Mouse (Mus musculus) forebrain, postnatal 0 days (tissue): Measurements from ENCODE around the gene Snx14. TPM values are rescaled to one million over a fixed set of nuclear protein-coding genes. Genes with fewer than 3 reads are reported as not detected.
"Not testable (repeated sequence)": the region's sequence is repeated elsewhere in the genome, so short reads cannot be mapped to it uniquely, and the experiment has no call there.

Source experiments
- ATAC-seq: fragments of 200-750 bp; cut with Nextera tagmentation; 2 replicates; pipeline ENCODE4 v1.8.0; 2017; ENCODE audit warnings: mild to moderate bottlenecking, moderate library complexity
- DNase-seq: peaks from one replicate; pipeline ENCODE4 v3.0.0-alpha.2; 2015
- H3K27ac ChIP-seq: fragments of 300-500 bp; sonication (generic); 2 replicates; pipeline ENCODE4 v1.5.1; 2014; ENCODE audit warnings: low read depth, mild to moderate bottlenecking, antibody characterized with exemption, low read length, moderate library complexity, mixed read lengths
- H3K27me3 ChIP-seq: fragments of 300-500 bp; sonication (generic); 2 replicates; pipeline ENCODE4 v1.6.1; 2014; ENCODE audit warnings: mild to moderate bottlenecking, low read length, mixed read lengths; ENCODE audit not compliant: insufficient read depth
- H3K36me3 ChIP-seq: fragments of 300-500 bp; sonication (generic); 2 replicates; pipeline ENCODE4 v1.6.1; 2014; ENCODE audit warnings: mild to moderate bottlenecking, moderate library complexity; ENCODE audit not compliant: insufficient read depth
- H3K4me1 ChIP-seq: fragments of 300-500 bp; sonication (generic); 2 replicates; pipeline ENCODE4 v1.6.1; 2014; ENCODE audit warnings: antibody characterized with exemption; ENCODE audit not compliant: insufficient read depth
- H3K4me2 ChIP-seq: fragments of 300-500 bp; sonication (generic); 2 replicates; pipeline ENCODE4 v1.6.1; 2014; ENCODE audit warnings: low read depth, mild to moderate bottlenecking, moderate library complexity
- H3K4me3 ChIP-seq: fragments of 300-500 bp; sonication (generic); 2 replicates; pipeline ENCODE4 v1.5.1; 2014; ENCODE audit warnings: low read depth, low read length, mixed read lengths
- H3K9ac ChIP-seq: fragments of 300-500 bp; sonication (generic); 2 replicates; pipeline ENCODE4 v1.6.1; 2014; ENCODE audit warnings: mild to moderate bottlenecking
- H3K9me3 ChIP-seq: fragments of 300-500 bp; sonication (generic); 2 replicates; pipeline ENCODE4 v1.6.1; 2016; ENCODE audit warnings: low read length
- CTCF ChIP-seq: sonication (generic); IDR thresholded peaks from 2 replicates; pipeline ENCODE4 v1.5.1; 2016; ENCODE audit warnings: antibody characterized with exemption, control low read depth, low read depth
- WGBS: fragments of 180-500 bp; shearing (Covaris S2); extraction: QIAGEN DNeasy Blood & Tissue Kit; methylation state at CpG from one replicate; pipeline ENCODE4 v1.1.7; 2014; 5-methylcytosine and 5-hydroxymethylcytosine counted together
- polyA plus RNA-seq: library from polyadenylated mRNA; unstranded; fragments of >200 nt; fragmentation: Nextera tagmentation; extraction: Ambion mirVana; gene quantifications from 2 replicates; pipeline ENCODE4 v1.2.1, GENCODE M21; 2015
- total RNA-seq: library from RNA; depleted of rRNA; stranded (reverse); fragments of >200 nt; gene quantifications from 2 replicates; pipeline ENCODE4 v1.2.3, GENCODE M21; 2014; rRNA removed

Snx14 gene
- 30.2 and 31.3 TPM in 2 replicates for total RNA-seq
- polyA plus RNA-seq = 17.8 and 25.3 TPM in 2 replicates

DNA sequence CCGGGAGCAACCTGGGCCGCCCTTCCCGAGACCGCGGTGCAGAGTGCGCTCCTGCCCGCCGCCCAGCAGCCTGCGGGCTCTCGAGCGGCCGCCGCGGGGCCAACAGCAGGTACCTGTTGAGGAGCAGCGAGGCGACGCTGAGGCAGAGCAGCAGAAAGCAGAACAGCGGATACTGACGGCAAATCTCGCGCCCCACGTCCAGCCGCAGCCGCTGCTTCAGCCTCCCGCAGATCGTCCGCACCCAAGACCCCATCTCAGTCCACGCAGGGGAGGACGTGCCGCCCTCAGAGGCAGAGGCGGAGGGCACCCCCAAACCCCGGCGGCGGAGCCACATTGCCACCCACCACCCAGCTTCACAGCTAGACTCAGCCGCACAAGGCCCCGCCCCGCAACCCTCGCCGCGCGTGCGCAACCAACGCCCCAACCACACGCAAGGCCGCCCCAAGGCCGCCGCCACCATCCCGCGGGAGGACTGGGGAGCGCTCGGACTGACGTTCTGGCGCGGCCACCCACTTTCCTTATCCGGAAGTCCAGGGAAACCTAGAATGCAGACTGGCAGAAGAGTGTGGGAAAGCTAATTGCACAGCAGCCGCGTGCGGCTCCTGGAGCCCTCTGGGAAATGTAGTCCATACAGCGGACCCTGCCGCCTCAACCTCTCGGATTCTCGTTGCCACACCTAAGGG lies at the start of gene Snx14:
TSS of gene Snx14 (minus strand) at position 404 of the 683 bp plus-strand sequence.
- peak within 1 kb of the TSS; percentile 87 for H3K4me2 ChIP-seq
- no peaks in the 10 kb centered on the region for H3K4me1 ChIP-seq
- ATAC-seq (peak; percentile 97), DNase-seq (peak; percentile 97)
- no peaks in the 10 kb centered on the region for H3K36me3 ChIP-seq
- H3K9ac ChIP-seq = peak within 1 kb of the TSS; percentile 84
- no peaks in the 10 kb centered on the region for H3K9me3 ChIP-seq
- no peak for TF ChIP-seq CTCF
- H3K27ac ChIP-seq = peak within 1 kb of the TSS; percentile 91
- 3% methylated on average over 61 of the region's 62 CpGs for WGBS
- peak within 1 kb of the TSS; percentile 81 for H3K4me3 ChIP-seq
- no peaks in the 10 kb centered on the region for H3K27me3 ChIP-seq

DNA sequence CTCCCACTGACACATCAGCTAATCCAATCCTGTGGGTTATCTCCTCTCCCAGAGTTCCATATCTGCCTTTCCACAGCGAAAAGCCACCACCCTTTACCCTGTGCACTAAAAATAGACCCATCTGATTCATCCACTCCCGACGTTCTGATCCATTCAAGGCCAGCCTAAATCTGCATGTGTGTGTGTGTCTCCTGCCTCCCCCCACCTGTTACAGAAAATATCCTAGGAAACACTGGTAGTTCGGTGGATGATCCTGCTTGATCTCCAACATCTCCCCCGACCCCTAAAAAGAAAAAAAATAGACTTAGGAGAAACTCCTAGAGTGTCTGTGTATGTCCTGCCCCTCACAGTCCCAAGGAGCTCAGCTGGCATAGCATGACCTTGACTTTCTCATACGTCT lies 45.8 kb upstream of the Snx14 start:
- no peak for TF ChIP-seq CTCF
- H3K36me3 ChIP-seq = no peaks in the 10 kb centered on the region
- ATAC-seq (no peak), DNase-seq (no peak)
- 50% methylated on average over 6 of the region's 6 CpGs for WGBS
- H3K9me3 ChIP-seq = no peaks in the 10 kb centered on the region
- no peak overlapping the region for H3K4me2 ChIP-seq
- peaks cover 11% of the 10 kb centered on the region; the same call in 1 of the 2 replicates for H3K4me1 ChIP-seq
- H3K9ac ChIP-seq = no peak overlapping the region
- no peak overlapping the region for H3K27ac ChIP-seq
- no peak overlapping the region for H3K4me3 ChIP-seq
- H3K27me3 ChIP-seq = no peaks in the 10 kb centered on the region

DNA sequence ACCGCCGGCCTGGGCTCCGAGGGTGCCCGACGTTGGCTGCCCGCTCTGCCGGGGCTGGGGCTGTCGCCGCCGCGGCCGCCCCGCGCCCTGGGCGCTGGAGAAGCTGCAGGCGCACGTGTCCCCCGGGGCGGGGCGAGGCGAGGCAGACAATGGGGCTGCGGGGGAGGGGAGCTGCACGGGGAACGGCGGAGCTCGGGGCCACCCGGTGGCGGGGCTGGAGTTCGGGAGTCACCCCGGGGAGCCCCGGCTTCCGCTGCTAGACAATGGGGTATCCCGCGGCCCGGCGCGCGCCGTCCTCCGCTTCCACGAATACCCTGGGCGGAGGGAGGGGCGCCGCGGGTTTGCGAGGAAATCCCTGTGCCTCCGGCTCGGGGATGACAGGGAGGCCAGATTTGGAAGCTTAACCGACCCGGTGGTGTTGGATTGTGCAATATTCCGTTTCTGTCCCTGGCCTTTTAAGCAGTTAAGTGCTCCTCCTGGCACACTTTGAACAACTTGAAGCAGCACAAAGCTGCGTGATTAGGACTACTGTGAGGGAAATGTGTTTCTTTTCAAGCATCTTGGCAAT lies 44.2 kb upstream of the Snx14 start:
- DNase-seq = no peak
- peak overlapping the region; percentile 100 for H3K27ac ChIP-seq
- H3K27me3 ChIP-seq = no peaks in the 10 kb centered on the region
- H3K4me3 ChIP-seq = peak overlapping the region; percentile 99
- H3K4me2 ChIP-seq = peak overlapping the region; percentile 60
- no peaks in the 10 kb centered on the region for H3K36me3 ChIP-seq
- no peaks in the 10 kb centered on the region for H3K9me3 ChIP-seq
- under 1% methylated on average over 51 of the region's 52 CpGs for WGBS
- ATAC-seq = peak; percentile 81
- TF ChIP-seq CTCF = no peak
- peak overlapping the region; percentile 95 for H3K9ac ChIP-seq
- H3K4me1 ChIP-seq = peaks cover 14% of the 10 kb centered on the region

DNA sequence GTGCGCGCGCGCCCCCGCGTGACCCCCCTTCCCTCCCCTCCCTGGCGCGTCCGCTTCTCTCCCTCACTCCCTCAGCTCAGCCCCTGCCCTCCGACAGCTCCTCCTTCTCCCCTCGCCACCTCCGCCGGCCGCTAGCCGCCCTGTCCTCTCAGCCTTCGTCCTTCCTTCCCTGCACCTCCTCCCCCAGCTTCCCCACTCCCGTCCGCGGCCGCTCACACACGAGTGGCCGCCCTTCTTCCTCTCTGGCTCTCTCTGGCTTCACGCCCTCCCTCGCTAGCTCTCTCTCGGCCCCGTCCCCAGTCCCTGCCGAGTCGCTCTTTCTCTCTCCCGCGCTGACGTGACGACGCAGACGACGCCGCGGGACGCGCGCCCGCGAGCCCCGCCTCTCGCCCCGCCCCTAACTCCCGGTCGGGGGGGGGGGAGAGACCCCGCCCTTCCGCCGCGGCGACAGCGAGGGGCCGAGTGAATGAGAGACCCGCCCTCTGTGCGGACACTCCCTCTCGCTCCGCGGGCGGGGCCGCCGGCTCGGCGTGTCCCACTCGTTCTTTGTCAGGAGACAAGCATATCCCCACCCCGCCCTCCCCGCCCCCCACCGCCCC lies 43.6 kb upstream of the Snx14 start, which contains the start of gene Syncrip:
TSS of gene Syncrip (minus strand) at position 345 of the 599 bp plus-strand sequence.
- H3K36me3 ChIP-seq, H3K9me3 ChIP-seq, H3K27me3 ChIP-seq: not testable (repeated sequence)
- Histone ChIP-seq H3K4me1 (peaks cover 14% of the 10 kb centered on the region), H3K4me2 (peak within 1 kb of the TSS; percentile 69), H3K27ac (peak within 1 kb of the TSS; percentile 100), H3K4me3 (peak within 1 kb of the TSS; percentile 99), H3K9ac (peak within 1 kb of the TSS; percentile 95)
- ATAC-seq (peak; percentile 91), DNase-seq (peak; percentile 98)
- 2% methylated on average over 46 of the region's 68 CpGs for WGBS

DNA sequence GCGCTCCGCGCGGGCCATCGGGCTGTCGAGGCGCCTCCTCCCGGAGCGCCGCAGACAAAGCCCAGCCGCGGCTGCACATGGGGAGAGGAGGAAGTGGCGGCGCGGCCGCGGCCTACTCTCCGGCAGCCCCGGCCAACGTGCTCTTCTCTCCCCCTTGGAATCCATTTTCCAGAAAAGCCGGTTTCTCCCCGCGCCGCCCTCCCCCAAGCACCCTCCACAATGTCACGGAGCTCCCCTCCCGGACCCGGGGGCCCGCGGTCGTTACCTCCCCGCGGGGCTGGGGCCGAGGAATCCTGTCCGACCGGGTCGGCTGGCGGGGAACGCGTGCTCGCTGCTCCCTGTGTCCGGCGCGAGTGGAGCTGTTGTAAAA lies 43.0 kb upstream of the Snx14 start:
- H3K4me2 ChIP-seq = peak overlapping the region; percentile 69
- peak overlapping the region; percentile 86 for H3K9ac ChIP-seq
- no peaks in the 10 kb centered on the region for H3K9me3 ChIP-seq
- no peak for TF ChIP-seq CTCF
- peak; percentile 10 for ATAC-seq
- H3K4me1 ChIP-seq = peaks cover 14% of the 10 kb centered on the region
- no peaks in the 10 kb centered on the region for H3K27me3 ChIP-seq
- DNase-seq = peak; percentile 77
- 2% methylated on average over 15 of the region's 43 CpGs for WGBS
- H3K27ac ChIP-seq = peak overlapping the region; percentile 100
- peak overlapping the region; percentile 99 for H3K4me3 ChIP-seq
- 0 out of 2 replicates have a peak, but pooled peaks cover 6% of the 10 kb centered on the region for H3K36me3 ChIP-seq

DNA sequence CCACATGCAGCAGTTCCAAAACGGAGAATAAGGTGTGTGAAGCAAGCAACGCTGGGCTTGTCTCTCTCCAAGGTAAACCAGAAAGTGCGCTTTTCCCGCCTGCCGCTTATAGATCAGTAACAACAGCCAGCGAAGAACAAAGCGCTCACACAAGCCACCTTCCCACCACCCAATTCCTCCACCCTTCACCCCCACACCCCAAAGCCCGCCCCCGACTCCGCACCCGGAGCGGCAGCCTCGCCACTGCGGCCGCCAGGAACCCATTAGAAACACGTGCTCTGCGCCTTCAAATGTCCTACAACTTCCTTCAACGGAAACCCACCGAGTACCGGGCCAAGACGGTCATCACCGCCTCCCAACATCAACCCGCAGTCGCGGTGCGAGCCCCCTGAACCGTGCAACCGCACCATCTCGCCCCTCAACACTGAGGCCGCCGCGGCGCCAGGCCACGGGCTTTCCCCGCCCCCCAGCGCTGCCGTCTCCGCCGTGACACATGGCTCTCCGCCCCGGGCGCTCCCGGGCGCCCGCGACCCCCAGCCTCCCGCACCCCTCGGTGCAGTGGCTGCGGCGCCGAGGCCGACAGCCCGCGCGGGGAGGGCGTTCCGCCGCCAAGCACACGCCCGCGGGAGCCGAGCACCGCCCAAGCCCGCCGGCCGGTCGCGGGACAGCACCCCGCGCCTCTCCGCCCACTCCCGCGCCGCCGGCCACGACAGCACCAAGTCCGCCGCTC lies 42.5 kb upstream of the Snx14 start:
- peak overlapping the region; percentile 69 for H3K4me2 ChIP-seq
- DNase-seq (peak; percentile 53), ATAC-seq (no peak; the same call in 1 of the 2 replicates)
- under 1% methylated on average over 60 of the region's 78 CpGs for WGBS
- H3K4me1 ChIP-seq = peaks cover 14% of the 10 kb centered on the region
- H3K9me3 ChIP-seq = no peaks in the 10 kb centered on the region
- H3K27ac ChIP-seq = peak overlapping the region; percentile 100
- H3K36me3 ChIP-seq = 0 out of 2 replicates have a peak, but pooled peaks cover 6% of the 10 kb centered on the region
- H3K27me3 ChIP-seq = no peaks in the 10 kb centered on the region
- peak overlapping the region; percentile 86 for H3K9ac ChIP-seq
- TF ChIP-seq CTCF = no peak
- peak overlapping the region; percentile 99 for H3K4me3 ChIP-seq
